Mouse (Mus musculus) MEL (cell line): ENCODE data around the gene Gm49486. TPM values are rescaled to one million over a fixed set of nuclear protein-coding genes. Genes with fewer than 3 reads are reported as not detected.

Experiments
- DNase-seq: peaks from one replicate; pipeline ENCODE4 v3.0.0; 2011; ENCODE audit warnings: low read depth, low spot score
- H3K27ac ChIP-seq: 2 replicates; pipeline ENCODE4 v1.5.1; 2012; ENCODE audit warnings: low read depth, mild to moderate bottlenecking, control low read depth, low read length, moderate library complexity; ENCODE audit not compliant: control insufficient read depth
- H3K27me3 ChIP-seq, 2 experiments: fragments of 150-350 bp in 1 of 2; sonication (generic) in 1 of 2; 2 replicates each; pipeline ENCODE4 v1.6.1; 2012; ENCODE audit warnings: low read length in 2 of 2, mild to moderate bottlenecking in 2 of 2, improper control_type of control experiment in 1 of 2, moderate library complexity in 1 of 2; ENCODE audit not compliant: insufficient read depth in 2 of 2, control insufficient read depth in 1 of 2
- H3K36me3 ChIP-seq, 2 experiments: 2 replicates each; pipeline ENCODE4 v1.6.1; 2012 to 2014; ENCODE audit warnings: low read length in 2 of 2, improper control_type of control experiment in 1 of 2, inconsistent platforms in 1 of 2, mild to moderate bottlenecking in 1 of 2; ENCODE audit not compliant: insufficient read depth in 2 of 2, control insufficient read depth in 1 of 2
- H3K4me1 ChIP-seq, 2 experiments: fragments of 150-350 bp in 1 of 2; sonication (generic) in 1 of 2; 2 replicates each; pipeline ENCODE4 v1.6.1; 2012; ENCODE audit warnings: low read length in 2 of 2, improper control_type of control experiment in 1 of 2, mild to moderate bottlenecking in 1 of 2; ENCODE audit not compliant: insufficient read depth in 2 of 2, control insufficient read depth in 1 of 2
- H3K4me3 ChIP-seq, 2 experiments: fragments of 150-350 bp in 1 of 2; sonication (generic) in 1 of 2; 2 replicates each; pipeline ENCODE4 v1.5.1; 2012; ENCODE audit warnings: low read depth in 2 of 2, low read length in 2 of 2, mild to moderate bottlenecking in 2 of 2, moderate library complexity in 2 of 2, control low read depth in 1 of 2, improper control_type of control experiment in 1 of 2; ENCODE audit not compliant: control insufficient read depth in 1 of 2, insufficient read depth in 1 of 2
- H3K79me2 ChIP-seq: 2 replicates; pipeline ENCODE4 v1.6.1; 2012; ENCODE audit warnings: mild to moderate bottlenecking, low read length, moderate library complexity; ENCODE audit not compliant: control insufficient read depth, poor library complexity, insufficient read depth
- H3K9ac ChIP-seq: 2 replicates; pipeline ENCODE4 v1.6.1; 2012; ENCODE audit warnings: low read depth, mild to moderate bottlenecking, control low read depth, low read length, moderate library complexity; ENCODE audit not compliant: control insufficient read depth, poor library complexity, severe bottlenecking
- H3K9me3 ChIP-seq: fragments of 150-350 bp; sonication (generic); replicated peaks from 2 replicates; pipeline ENCODE4 v1.6.1; 2012; ENCODE audit warnings: mild to moderate bottlenecking, low read length, improper control_type of control experiment, moderate library complexity; ENCODE audit not compliant: insufficient read depth
- CHD1 ChIP-seq: IDR thresholded peaks from 2 replicates; pipeline ENCODE4 v1.6.1; 2012; ENCODE audit warnings: low read depth, mild to moderate bottlenecking, inconsistent platforms, low read length, improper control_type of control experiment
- CTCF ChIP-seq, 3 experiments: IDR thresholded peaks in 2 of 3; conservative IDR thresholded peaks in 1 of 3; 2 replicates each; pipeline ENCODE4 v1.5.1; 2011 to 2012; ENCODE audit warnings: low read length in 3 of 3, low read depth in 2 of 3, mild to moderate bottlenecking in 2 of 3, improper control_type of control experiment in 1 of 3, inconsistent platforms in 1 of 3, mixed read lengths in 1 of 3, moderate library complexity in 1 of 3; ENCODE audit not compliant: control insufficient read depth in 1 of 3, insufficient read depth in 1 of 3, poor library complexity in 1 of 3, severe bottlenecking in 1 of 3
- E2F4 ChIP-seq: IDR thresholded peaks from 2 replicates; pipeline ENCODE4 v1.6.1; 2011; ENCODE audit warnings: low read depth, low read length, improper control_type of control experiment, borderline replicate concordance
- EP300 ChIP-seq, 2 experiments: IDR thresholded peaks; 2 replicates each; pipeline ENCODE4 v1.6.1; 2011; ENCODE audit warnings: improper control_type of control experiment in 2 of 2, low read length in 2 of 2, low read depth in 1 of 2, mild to moderate bottlenecking in 1 of 2
- ETS1 ChIP-seq: IDR thresholded peaks from 2 replicates; pipeline ENCODE4 v1.6.1; 2012; ENCODE audit warnings: low read depth, mild to moderate bottlenecking, inconsistent platforms, low read length, improper control_type of control experiment, moderate library complexity
- GATA1 ChIP-seq: IDR thresholded peaks from 2 replicates; pipeline ENCODE4 v1.6.1; 2011; ENCODE audit warnings: low read depth, low read length, improper control_type of control experiment
- HCFC1 ChIP-seq: IDR thresholded peaks from 2 replicates; pipeline ENCODE4 v1.6.1; 2012; ENCODE audit warnings: low read depth, mild to moderate bottlenecking, inconsistent platforms, low read length, improper control_type of control experiment, moderate library complexity
- MAFK ChIP-seq: IDR thresholded peaks from 2 replicates; pipeline ENCODE4 v1.6.1; 2011; ENCODE audit warnings: low read depth, mild to moderate bottlenecking, low read length, improper control_type of control experiment, borderline replicate concordance
- MAZ ChIP-seq: IDR thresholded peaks from 2 replicates; pipeline ENCODE4 v1.6.1; 2012; ENCODE audit warnings: low read depth, mild to moderate bottlenecking, inconsistent platforms, low read length, improper control_type of control experiment
- MEF2A ChIP-seq: IDR thresholded peaks from 2 replicates; pipeline ENCODE4 v1.6.1; 2014; ENCODE audit warnings: low read depth, mild to moderate bottlenecking, inconsistent platforms, low read length, improper control_type of control experiment; ENCODE audit not compliant: poor library complexity, insufficient replicate concordance, severe bottlenecking; ENCODE audit errors: extremely low read depth
- NELFE ChIP-seq: IDR thresholded peaks from 2 replicates; pipeline ENCODE4 v1.6.1; 2011; ENCODE audit warnings: low read depth, low read length, improper control_type of control experiment
- NRF1 ChIP-seq: IDR thresholded peaks from 2 replicates; pipeline ENCODE4 v1.6.1; 2014; ENCODE audit warnings: low read depth, mild to moderate bottlenecking, inconsistent platforms, low read length, improper control_type of control experiment, moderate library complexity; ENCODE audit not compliant: poor library complexity, insufficient read depth, severe bottlenecking
- POLR2A ChIP-seq, 2 experiments: IDR thresholded peaks; 2 replicates each; pipeline ENCODE4 v1.6.1; 2011 to 2012; ENCODE audit warnings: low read length in 2 of 2, mild to moderate bottlenecking in 2 of 2, control low read depth in 1 of 2, improper control_type of control experiment in 1 of 2, low read depth in 1 of 2, moderate library complexity in 1 of 2; ENCODE audit not compliant: control insufficient read depth in 1 of 2, insufficient read depth in 1 of 2, poor library complexity in 1 of 2
- TAL1 ChIP-seq: IDR thresholded peaks from 2 replicates; pipeline ENCODE4 v1.6.1; 2012; ENCODE audit warnings: mild to moderate bottlenecking, inconsistent platforms, low read length, moderate library complexity, mixed read lengths
- TBP ChIP-seq: IDR thresholded peaks from 2 replicates; pipeline ENCODE4 v1.8.0; 2011; ENCODE audit warnings: low read depth, low read length, improper control_type of control experiment
- TCF12 ChIP-seq: IDR thresholded peaks from 2 replicates; pipeline ENCODE4 v1.6.1; 2014; ENCODE audit warnings: low read depth, mild to moderate bottlenecking, inconsistent platforms, low read length, improper control_type of control experiment, moderate library complexity
- USF2 ChIP-seq, 2 experiments: IDR thresholded peaks; 2 replicates each; pipeline ENCODE4 v1.6.1; 2011 to 2012; ENCODE audit warnings: improper control_type of control experiment in 2 of 2, low read length in 2 of 2, borderline replicate concordance in 1 of 2, inconsistent platforms in 1 of 2, low read depth in 1 of 2, mild to moderate bottlenecking in 1 of 2; ENCODE audit not compliant: insufficient read depth in 1 of 2
- ZKSCAN1 ChIP-seq: IDR thresholded peaks from 2 replicates; pipeline ENCODE4 v1.6.1; 2012; ENCODE audit warnings: low read depth, mild to moderate bottlenecking, inconsistent platforms, low read length, improper control_type of control experiment, moderate library complexity
- ZMIZ1 ChIP-seq: IDR thresholded peaks from 2 replicates; pipeline ENCODE4 v1.6.1; 2012; ENCODE audit warnings: low read depth, mild to moderate bottlenecking, inconsistent platforms, low read length, improper control_type of control experiment, moderate library complexity
- ZNF384 ChIP-seq: IDR thresholded peaks from 2 replicates; pipeline ENCODE4 v1.6.1; 2012; ENCODE audit warnings: low read depth, mild to moderate bottlenecking, inconsistent platforms, low read length, improper control_type of control experiment
- polyA plus RNA-seq, 2 experiments: library from polyadenylated mRNA; stranded (reverse) in 1 of 2; unstranded in 1 of 2; fragments of >175 nt in 1 of 2; fragments of >200 nt in 1 of 2; gene quantifications; 2 replicates each; pipeline versions ENCODE4 v1.2.1 to v1.2.4; 2012; ENCODE audit warnings: low replicate concordance in 2 of 2, low read depth in 1 of 2; ENCODE audit not compliant: insufficient read length in 2 of 2, insufficient read depth in 1 of 2, missing spikeins in 1 of 2
- total RNA-seq: library from RNA; depleted of rRNA; stranded (reverse); fragments of 300-350 nt; gene quantifications from 2 replicates; pipeline ENCODE4 v1.2.3, GENCODE M21; 2012

Gene Gm49486
- total and polyA plus RNA-seq, 3 experiments, result 0.12 to 0.46 TPM; not detected in 1

DNA sequence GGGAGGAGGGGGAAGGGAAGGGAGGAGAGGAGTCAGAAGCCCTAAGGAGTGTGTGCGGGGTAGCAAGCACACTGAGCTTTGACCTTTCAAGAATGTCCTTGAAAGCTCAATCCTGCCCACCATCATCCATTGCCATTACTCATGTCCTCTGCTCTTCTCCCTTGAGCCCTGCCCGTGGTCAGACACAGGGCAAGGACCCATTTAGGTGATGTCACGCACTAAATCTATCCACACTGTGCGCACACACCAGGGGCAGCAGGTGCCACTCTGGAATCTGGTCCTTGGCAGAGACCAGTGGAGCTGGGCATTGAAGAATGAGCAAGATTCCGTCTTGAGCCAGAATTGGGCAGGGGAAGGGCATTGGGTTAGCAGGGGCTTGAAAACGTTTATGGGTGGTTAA is 21.0 kb upstream of the Gm49486 start:
- Histone ChIP-seq H3K4me3 (no peak overlapping the region; a peak in 1 of 4 replicates), H3K4me1 (peaks cover 6 to 11% of the 10 kb centered on the region in 2 experiments), H3K36me3 (peaks cover 0 to 7% of the 10 kb centered on the region in 2 experiments; a peak in 2 of 4 replicates), H3K27me3 (no peaks in the 10 kb centered on the region), H3K79me2 (peaks cover 9% of the 10 kb centered on the region; the same call in 1 of the 2 replicates), H3K9ac (peak overlapping the region; percentile 92), H3K27ac (peak overlapping the region; percentile 30), H3K9me3 (no peaks in the 10 kb centered on the region)
- no peak for DNase-seq
- TF ChIP-seq NRF1 (no peak), ETS1 (0 out of 2 replicates have a peak, but pooled peaks have one; percentile 14), TBP (no peak), TAL1 (no peak), MEF2A (no peak), POLR2A (IDR thresholded peaks at IDR 0.05; ENCODE audit: control insufficient read depth in 1 of 2, insufficient read depth in 1 of 2, low read depth in 1 of 2, low read length in 2 of 2, poor library complexity in 1 of 2) (no peak), CHD1 (no peak), NELFE (peak; percentile 20; the same call in 1 of the 2 replicates), CTCF (IDR thresholded peaks at IDR 0.05 in 2 of 3, conservative IDR thresholded peaks at IDR 0.05 in 1 of 3; ENCODE audit: control insufficient read depth in 1 of 3, insufficient read depth in 1 of 3, low read depth in 2 of 3, low read length in 3 of 3, poor library complexity in 1 of 3, severe bottlenecking in 1 of 3) (no peak), USF2 (IDR thresholded peaks at IDR 0.05; ENCODE audit: borderline replicate concordance in 1 of 2, insufficient read depth in 1 of 2, low read depth in 1 of 2, low read length in 2 of 2) (no peak), TCF12 (no peak), GATA1 (peak; percentile 4; the same call in 1 of the 2 replicates), ZMIZ1 (0 out of 2 replicates have a peak, but pooled peaks have one; percentile 23), ZKSCAN1 (peak; percentile 49; the same call in 1 of the 2 replicates), EP300 (IDR thresholded peaks at IDR 0.05; ENCODE audit: low read depth in 1 of 2, low read length in 2 of 2) (peak; percentile 7 to 17; a peak in 1 of 4 replicates), E2F4 (no peak), MAFK (no peak), HCFC1 (no peak), ZNF384 (no peak), MAZ (no peak)
